Mouse (Mus musculus) E14TG2a.4 (cell line): Measurements from ENCODE around the gene Ffar4.
A peak's percentile ranks its signal among the peaks of the same experiment; 100 is the strongest.

Experiments
- H3K27me3 ChIP-seq: 2 replicates; pipeline ENCODE4 v1.6.1; 2014; ENCODE audit warnings: low read length, control low read depth; ENCODE audit not compliant: insufficient read depth
- H3K36me3 ChIP-seq: 2 replicates; pipeline ENCODE4 v1.6.1; 2014; ENCODE audit warnings: low read length, control low read depth; ENCODE audit not compliant: insufficient read depth
- H3K4me1 ChIP-seq: replicated peaks from 2 replicates; pipeline ENCODE4 v1.6.1; 2014; ENCODE audit warnings: low read depth, low read length, control low read depth
- H3K4me3 ChIP-seq: replicated peaks from 2 replicates; pipeline ENCODE4 v1.5.1; 2014; ENCODE audit warnings: mild to moderate bottlenecking, low read length
- H3K9me3 ChIP-seq: 2 replicates; pipeline ENCODE4 v1.6.1; 2014; ENCODE audit warnings: low read length, control low read depth
- CTCF ChIP-seq: conservative IDR thresholded peaks from 2 replicates; pipeline ENCODE4 v1.5.1; 2014; ENCODE audit warnings: low read length
- NANOG ChIP-seq: IDR thresholded peaks from 2 replicates; pipeline ENCODE4 v1.6.1; 2014; ENCODE audit warnings: borderline replicate concordance, low read length, mixed read lengths
- POU5F1 ChIP-seq: IDR thresholded peaks from 2 replicates; pipeline ENCODE4 v1.6.1; 2014; ENCODE audit warnings: low read length, borderline replicate concordance

Ffar4 gene

GRCm38 (mm10) chr19:38133986-38134385 is 37.1 kb downstream of the Ffar4 start:
- Histone ChIP-seq H3K27me3 (peaks cover 10% of the 10 kb centered on the region), H3K4me3 (no peak overlapping the region), H3K36me3 (no peaks in the 10 kb centered on the region), H3K9me3 (no peaks in the 10 kb centered on the region), H3K4me1 (no peaks in the 10 kb centered on the region)
- TF ChIP-seq NANOG: no peak
- TF ChIP-seq POU5F1: no peak
- no peak for TF ChIP-seq CTCF

- no peaks in the 10 kb centered on the region for H3K36me3 ChIP-seq
- no peaks in the 10 kb centered on the region for H3K4me1 ChIP-seq
- TF ChIP-seq POU5F1 (no peak), NANOG (no peak), CTCF (no peak)
- H3K4me3 ChIP-seq: no peak overlapping the region
- no peaks in the 10 kb centered on the region for H3K9me3 ChIP-seq
- peaks cover 7% of the 10 kb centered on the region for H3K27me3 ChIP-seq
Observed at GRCm38 (mm10) chr19:38134806-38135205, 37.9 kb downstream of the Ffar4 start.

- H3K36me3 ChIP-seq: no peaks in the 10 kb centered on the region
- H3K9me3 ChIP-seq: no peaks in the 10 kb centered on the region
- TF ChIP-seq NANOG: no peak
- TF ChIP-seq POU5F1: no peak
- TF ChIP-seq CTCF: no peak
- no peaks in the 10 kb centered on the region for H3K27me3 ChIP-seq
- H3K4me3 ChIP-seq: no peak overlapping the region
- H3K4me1 ChIP-seq: no peaks in the 10 kb centered on the region
Observed at GRCm38 (mm10) chr19:38143540-38144271, 46.8 kb downstream of the Ffar4 start.

- Histone ChIP-seq H3K36me3 (no peaks in the 10 kb centered on the region), H3K9me3 (no peaks in the 10 kb centered on the region), H3K27me3 (no peaks in the 10 kb centered on the region), H3K4me3 (no peak overlapping the region), H3K4me1 (peaks cover 7% of the 10 kb centered on the region; the same call in 1 of the 2 replicates)
- TF ChIP-seq NANOG (no peak), POU5F1 (no peak), CTCF (peak; percentile 55)
Observed at GRCm38 (mm10) chr19:38156243-38156642, 59.4 kb downstream of the Ffar4 start.

- TF ChIP-seq POU5F1: no peak
- no peak for TF ChIP-seq CTCF
- TF ChIP-seq NANOG: no peak
- Histone ChIP-seq H3K27me3 (no peaks in the 10 kb centered on the region), H3K9me3 (peaks cover 6% of the 10 kb centered on the region; the same call in 1 of the 2 replicates)
Observed at GRCm38 (mm10) chr19:38161648-38162354, 64.9 kb downstream of the Ffar4 start.

More at GRCm38 (mm10) chr19:38161648-38162354, 64.9 kb downstream of the Ffar4 start:
- H3K4me3 ChIP-seq: no peak overlapping the region
- H3K36me3 ChIP-seq: no peaks in the 10 kb centered on the region
- H3K4me1 ChIP-seq: no peaks in the 10 kb centered on the region
